In the genomic region with DNA sequence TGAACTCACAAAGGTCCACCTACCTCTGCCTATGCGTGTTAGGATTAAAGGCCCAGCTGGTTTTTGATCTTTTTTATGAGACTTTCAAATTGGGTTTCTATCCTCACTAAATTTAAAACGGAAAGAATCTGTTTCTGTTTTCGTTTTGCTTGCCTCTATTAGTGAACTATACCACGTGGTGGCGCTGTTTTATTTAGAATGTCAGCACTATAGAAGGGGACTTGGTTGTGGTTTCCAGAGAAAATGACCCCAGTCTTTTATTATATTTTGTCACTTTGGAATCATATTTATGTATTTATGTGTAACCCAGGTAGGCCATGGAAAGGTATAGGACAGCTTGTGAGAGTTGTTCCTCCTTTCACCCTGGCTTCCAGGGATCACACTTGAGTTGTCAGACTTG, we compare ENCODE assay signal across 9 mouse cellular contexts. TPM values are rescaled to one million over a fixed set of nuclear protein-coding genes. Genes with fewer than 3 reads are reported as not detected.
A peak's percentile ranks its signal among the peaks of the same experiment; 100 is the strongest.
DNase-seq lines count a peak whose midpoint lies in the region; ATAC-seq and TF ChIP-seq lines count a peak whose summit lies in the region.
"Had no signal": no experiment of that assay in that cellular context is flagged by ENCODE, and none has a peak within 500 bp of the region (broad histone marks: within the 10 kb centered on the region; RNA-seq: fewer than 3 reads in every experiment).

No protein-coding gene starts in this region.

- H3K36me3 ChIP-seq in embryonic facial prominence, embryonic 11.5 days (replicated peaks; ENCODE audit: control insufficient read depth, insufficient read depth, low read depth, low read length) = no peaks in the 10 kb centered on the region
- no peaks in the 10 kb centered on the region for H3K36me3 ChIP-seq in midbrain, postnatal 0 days (ENCODE audit: insufficient read depth, low read length)

- DNase-seq in kidney, adult 9 months = peak; percentile 43
- no peak for DNase-seq in kidney, adult 11 months
- DNase-seq in ZHBTc4 (ENCODE audit: low read depth, low spot score) = peak; percentile 60
- DNase-seq in embryonic facial prominence, embryonic 11.5 days (ENCODE audit: low spot score) = peak; percentile 72
- DNase-seq in layer of hippocampus, adult 18-20 months (ENCODE audit: low spot score in 2 of 2) = peak; percentile 11 to 58
- peak; percentile 82 for DNase-seq in midbrain, postnatal 0 days (ENCODE audit: low spot score)
- DNase-seq in ovary, adult 18-20 months (ENCODE audit: low spot score) = no peak

- peak; percentile 60 for ATAC-seq in CD4-positive, CD25-positive, alpha-beta regulatory T cell, adult 4 months
- no peak for ATAC-seq in embryonic facial prominence, embryonic 11.5 days (replicated peaks; ENCODE audit: insufficient number of reproducible peaks, low FRiP score, low TSS enrichment, low read depth)
- no peak for ATAC-seq in midbrain, postnatal 0 days (ENCODE audit: low FRiP score)

- no peak overlapping the region for H3K4me2 ChIP-seq in embryonic facial prominence, embryonic 11.5 days (ENCODE audit: low read depth, low read length)
- H3K4me2 ChIP-seq in midbrain, postnatal 0 days (ENCODE audit: low read depth, low read length, poor library complexity, severe bottlenecking) = no peak overlapping the region
- H3K4me2 ChIP-seq: embryonic facial prominence, embryonic 15.5 days had no signal

- H3K4me3 ChIP-seq in embryonic facial prominence, embryonic 11.5 days (ENCODE audit: low read depth, low read length) = no peak overlapping the region
- no peak overlapping the region for H3K4me3 ChIP-seq in midbrain, postnatal 0 days (ENCODE audit: low read depth, low read length)
- H3K4me3 ChIP-seq: embryonic facial prominence, embryonic 15.5 days had no signal

- no peaks in the 10 kb centered on the region for H3K4me1 ChIP-seq in embryonic facial prominence, embryonic 11.5 days (ENCODE audit: control insufficient read depth, insufficient read depth, low read length)
- no peaks in the 10 kb centered on the region for H3K4me1 ChIP-seq in midbrain, postnatal 0 days (ENCODE audit: insufficient read depth, low read length)
- H3K4me1 ChIP-seq: embryonic facial prominence, embryonic 15.5 days had no signal

- no peak overlapping the region for H3K27ac ChIP-seq in embryonic facial prominence, embryonic 11.5 days (replicated peaks; ENCODE audit: low read depth, low read length)
- H3K27ac ChIP-seq in midbrain, postnatal 0 days (ENCODE audit: low read depth, low read length) = no peak overlapping the region
- H3K27ac ChIP-seq: embryonic facial prominence, embryonic 15.5 days had no signal

- peak; percentile 75 for TF ChIP-seq CTCF in midbrain, postnatal 0 days (IDR thresholded peaks at IDR 0.05)

- no peaks in the 10 kb centered on the region for H3K9me3 ChIP-seq in embryonic facial prominence, embryonic 11.5 days (replicated peaks; ENCODE audit: control insufficient read depth, low read length)
- H3K9me3 ChIP-seq in midbrain, postnatal 0 days (ENCODE audit: low read length) = no peaks in the 10 kb centered on the region
- H3K9me3 ChIP-seq: embryonic facial prominence, embryonic 15.5 days had no signal

- 22% methylated on average over 5 of the region's 5 CpGs for WGBS in embryonic facial prominence, embryonic 11.5 days
- WGBS in midbrain, postnatal 0 days = 17% methylated on average over 5 of the region's 5 CpGs

- H3K27me3 ChIP-seq in embryonic facial prominence, embryonic 11.5 days (ENCODE audit: control insufficient read depth, insufficient read depth, low read length) = no peaks in the 10 kb centered on the region
- no peaks in the 10 kb centered on the region for H3K27me3 ChIP-seq in midbrain, postnatal 0 days (ENCODE audit: insufficient read depth, low read length)
- H3K27me3 ChIP-seq: embryonic facial prominence, embryonic 15.5 days had no signal

- H3K9ac ChIP-seq in embryonic facial prominence, embryonic 11.5 days (replicated peaks; ENCODE audit: low read length) = no peak overlapping the region
- no peak overlapping the region for H3K9ac ChIP-seq in midbrain, postnatal 0 days (replicated peaks; ENCODE audit: low read length, poor library complexity, severe bottlenecking)
- H3K9ac ChIP-seq: embryonic facial prominence, embryonic 15.5 days had no signal

RNA-seq across cellular contexts. Expression of gene Upf2, which starts 44.3 kb away (rescaled TPM):
- 10 to 100 TPM; 18.5 to 20.8 TPM for polyA plus RNA-seq in CD4-positive, CD25-positive, alpha-beta regulatory T cell, adult 4 months (2017; shearing (Covaris generic))
- 13.3 and 15.7 TPM in 2 replicates for polyA plus RNA-seq in embryonic facial prominence, embryonic 11.5 days (2014; fragmentation: Nextera tagmentation; extraction: Ambion mirVana)
- total RNA-seq in layer of hippocampus, adult 18-20 months (2021) = 10 to 100 TPM; 47.9 to 48.3 TPM
- 11.2 and 13.2 TPM in 2 replicates for total RNA-seq in midbrain, postnatal 0 days (2014; rRNA removed)
- 4.6 and 5.9 TPM in 2 replicates for polyA plus RNA-seq in midbrain, postnatal 0 days (2015; fragmentation: Nextera tagmentation; extraction: Ambion mirVana)

RNA-seq across cellular contexts. Expression of gene Dhtkd1, which starts 52.9 kb away (rescaled TPM):
- under 1 TPM in 1 of 2 experiments, not detected in 1; 0.05 TPM for polyA plus RNA-seq in CD4-positive, CD25-positive, alpha-beta regulatory T cell, adult 4 months (2017; shearing (Covaris generic))
- 2.8 and 3.4 TPM in 2 replicates for polyA plus RNA-seq in embryonic facial prominence, embryonic 11.5 days (2014; fragmentation: Nextera tagmentation; extraction: Ambion mirVana)
- total RNA-seq in layer of hippocampus, adult 18-20 months (2021) = 1 to 10 TPM; 7.8 to 9.3 TPM
- 10.3 and 13.3 TPM in 2 replicates for total RNA-seq in midbrain, postnatal 0 days (2014; rRNA removed)
- polyA plus RNA-seq in midbrain, postnatal 0 days (2015; fragmentation: Nextera tagmentation; extraction: Ambion mirVana) = 4.6 and 5.2 TPM in 2 replicates

Comparison
In these comparisons a context has a peak if more than half of its experiments do, and no peak if none do; other contexts are left out.
1. DNase-seq: peak in kidney, adult 9 months (single experiment), ZHBTc4 (single experiment), embryonic facial prominence, embryonic 11.5 days (single experiment), layer of hippocampus, adult 18-20 months (2 of 2) and midbrain, postnatal 0 days (single experiment); none in kidney, adult 11 months (single experiment) and ovary, adult 18-20 months (single experiment).